Comparison of ENCODE assay signal across 30 mouse cellular contexts in the genomic region with DNA sequence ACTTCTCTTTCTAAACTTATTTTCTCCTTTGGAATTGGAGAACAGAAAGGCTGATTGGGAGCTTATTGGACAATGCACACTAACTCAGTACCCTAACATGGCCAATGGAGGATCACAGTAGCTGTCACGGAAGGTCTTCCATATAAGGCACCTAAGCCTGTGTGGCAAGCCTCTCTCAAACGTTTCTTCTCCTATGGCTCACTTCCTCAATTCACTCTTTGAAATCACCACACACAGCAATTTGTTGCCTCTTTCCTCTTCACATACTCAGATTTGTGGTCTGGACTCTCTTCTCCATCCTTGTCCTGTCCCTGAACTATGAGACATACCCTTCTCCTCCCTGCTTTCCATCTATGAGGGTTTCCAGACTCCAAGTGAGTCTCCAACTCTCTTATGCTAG. TPM values are rescaled to one million over a fixed set of nuclear protein-coding genes. Genes with fewer than 3 reads are reported as not detected.
DNase-seq lines count a peak whose midpoint lies in the region; ATAC-seq and TF ChIP-seq lines count a peak whose summit lies in the region.
"Had no signal": no experiment of that assay in that cellular context is flagged by ENCODE, and none has a peak within 500 bp of the region (broad histone marks: within the 10 kb centered on the region; RNA-seq: fewer than 3 reads in every experiment).

No protein-coding gene starts in this region.

- no peak overlapping the region for H3K27ac ChIP-seq in embryonic facial prominence, embryonic 14.5 days (replicated peaks; ENCODE audit: low read depth, low read length)
- H3K27ac ChIP-seq in embryonic facial prominence, embryonic 10.5 days (replicated peaks) = no peak overlapping the region
- H3K27ac ChIP-seq in midbrain, embryonic 10.5 days (replicated peaks) = no peak overlapping the region
- H3K27ac ChIP-seq: embryonic facial prominence, embryonic 15.5 days; forebrain, embryonic 15.5 days; heart, adult 2 months; hindbrain, embryonic 15.5 days; intestine, embryonic 15.5 days; limb, embryonic 15.5 days; midbrain, embryonic 12.5 days; neural tube, embryonic 12.5 days had no signal

- no peaks in the 10 kb centered on the region for H3K36me3 ChIP-seq in embryonic facial prominence, embryonic 14.5 days (ENCODE audit: control insufficient read depth, insufficient read depth, low read length)
- H3K36me3 ChIP-seq in embryonic facial prominence, embryonic 10.5 days (replicated peaks) = no peaks in the 10 kb centered on the region
- no peaks in the 10 kb centered on the region for H3K36me3 ChIP-seq in midbrain, embryonic 10.5 days
- H3K36me3 ChIP-seq: embryonic facial prominence, embryonic 15.5 days; forebrain, embryonic 15.5 days; hindbrain, embryonic 15.5 days; intestine, embryonic 15.5 days; limb, embryonic 15.5 days; midbrain, embryonic 12.5 days; neural tube, embryonic 12.5 days had no signal

- no peak for TF ChIP-seq CTCF in lung, adult 2 months (IDR thresholded peaks at IDR 0.05; ENCODE audit: insufficient read depth, low read length)

- peak; percentile 9 for DNase-seq in embryonic facial prominence, embryonic 14.5 days (ENCODE audit: low spot score)
- no peak for DNase-seq in embryonic facial prominence, embryonic 10.5 days (ENCODE audit: low spot score)
- DNase-seq in lung, postnatal 36 days = peak; percentile 27
- DNase-seq in lung, adult 2 months = no peak
- peak; percentile 50 to 57 for DNase-seq in monocyte, adult 2 months (ENCODE audit: low read depth in 1 of 2, low spot score in 2 of 2)
- no peak for DNase-seq in midbrain, embryonic 10.5 days (ENCODE audit: low spot score)
- DNase-seq: adrenal gland, postnatal 25 days; cerebellum, adult 11 months; cerebellum, postnatal 10 days; gastrocnemius, postnatal 10 days; heart, adult 2 months; heart, postnatal 4 days; kidney, adult 8-10 months; kidney, postnatal 10 days; left cerebral cortex, postnatal 4 days; lung, adult 18-20 months; lung, postnatal 4 days; thymus, postnatal 14 days had no signal

- no peaks in the 10 kb centered on the region for H3K9me3 ChIP-seq in embryonic facial prominence, embryonic 14.5 days (ENCODE audit: control insufficient read depth, low read length)
- no peaks in the 10 kb centered on the region for H3K9me3 ChIP-seq in embryonic facial prominence, embryonic 10.5 days
- H3K9me3 ChIP-seq in midbrain, embryonic 10.5 days (replicated peaks) = no peaks in the 10 kb centered on the region
- H3K9me3 ChIP-seq: embryonic facial prominence, embryonic 15.5 days; forebrain, embryonic 15.5 days; hindbrain, embryonic 15.5 days; intestine, embryonic 15.5 days; limb, embryonic 15.5 days; midbrain, embryonic 12.5 days; neural tube, embryonic 12.5 days had no signal

- H3K4me1 ChIP-seq in embryonic facial prominence, embryonic 14.5 days (ENCODE audit: control insufficient read depth, insufficient read depth, low read length) = peaks cover 7% of the 10 kb centered on the region; the same call in 1 of the 2 replicates
- H3K4me1 ChIP-seq in embryonic facial prominence, embryonic 10.5 days = peaks cover 9% of the 10 kb centered on the region
- H3K4me1 ChIP-seq in lung, adult 2 months (ENCODE audit: control insufficient read depth, insufficient read depth, low read length) = no peaks in the 10 kb centered on the region
- peaks cover 4% of the 10 kb centered on the region; the same call in 1 of the 2 replicates for H3K4me1 ChIP-seq in midbrain, embryonic 10.5 days
- H3K4me1 ChIP-seq: embryonic facial prominence, embryonic 15.5 days; forebrain, embryonic 15.5 days; midbrain, embryonic 12.5 days had no signal

- no peak overlapping the region for H3K4me2 ChIP-seq in embryonic facial prominence, embryonic 14.5 days (ENCODE audit: low read depth, low read length)
- H3K4me2 ChIP-seq: embryonic facial prominence, embryonic 15.5 days; forebrain, embryonic 15.5 days; hindbrain, embryonic 15.5 days; intestine, embryonic 15.5 days; limb, embryonic 15.5 days; midbrain, embryonic 12.5 days; neural tube, embryonic 12.5 days had no signal

- TF ChIP-seq POLR2A in lung, adult 2 months (IDR thresholded peaks at IDR 0.05; ENCODE audit: borderline replicate concordance, extremely low read depth, low read depth, low read length) = no peak

- WGBS in embryonic facial prominence, embryonic 14.5 days = 76% methylated on average over 2 of the region's 2 CpGs
- WGBS in embryonic facial prominence, embryonic 10.5 days = 77% methylated on average over 2 of the region's 2 CpGs
- WGBS in lung, adult 2 months = 47% methylated on average over 2 of the region's 2 CpGs
- 70% methylated on average over 2 of the region's 2 CpGs for WGBS in midbrain, embryonic 10.5 days

- ATAC-seq in embryonic facial prominence, embryonic 14.5 days (ENCODE audit: low read depth) = no peak
- no peak for ATAC-seq in frontal cortex, adult (ENCODE audit: low TSS enrichment)
- ATAC-seq: CD4-positive, CD25-positive, alpha-beta regulatory T cell, adult 4 months; forebrain, embryonic 15.5 days; intestine, embryonic 15.5 days had no signal

- H3K4me3 ChIP-seq in embryonic facial prominence, embryonic 14.5 days (ENCODE audit: low read depth, low read length) = no peak overlapping the region
- H3K4me3 ChIP-seq in embryonic facial prominence, embryonic 10.5 days = no peak overlapping the region
- no peak overlapping the region for H3K4me3 ChIP-seq in lung, adult 2 months (replicated peaks; ENCODE audit: extremely low read depth, low read depth, low read length)
- H3K4me3 ChIP-seq in midbrain, embryonic 10.5 days = no peak overlapping the region
- H3K4me3 ChIP-seq: embryonic facial prominence, embryonic 15.5 days; forebrain, embryonic 15.5 days; heart, adult 2 months; hindbrain, embryonic 15.5 days; intestine, embryonic 15.5 days; limb, embryonic 15.5 days; midbrain, embryonic 12.5 days; neural tube, embryonic 12.5 days had no signal

- no peak overlapping the region for H3K9ac ChIP-seq in embryonic facial prominence, embryonic 14.5 days (ENCODE audit: low read depth, low read length)
- H3K9ac ChIP-seq: embryonic facial prominence, embryonic 15.5 days; forebrain, embryonic 15.5 days; hindbrain, embryonic 15.5 days; intestine, embryonic 15.5 days; limb, embryonic 15.5 days; midbrain, embryonic 12.5 days; neural tube, embryonic 12.5 days had no signal

- H3K27me3 ChIP-seq in embryonic facial prominence, embryonic 14.5 days (replicated peaks; ENCODE audit: control insufficient read depth, insufficient read depth, low read length) = no peaks in the 10 kb centered on the region
- H3K27me3 ChIP-seq in embryonic facial prominence, embryonic 10.5 days (replicated peaks; ENCODE audit: low read depth, poor library complexity, severe bottlenecking) = 0 out of 2 replicates have a peak, but pooled peaks cover 4% of the 10 kb centered on the region
- H3K27me3 ChIP-seq in midbrain, embryonic 10.5 days (ENCODE audit: low read depth, poor library complexity, severe bottlenecking) = no peaks in the 10 kb centered on the region
- H3K27me3 ChIP-seq: forebrain, embryonic 15.5 days; hindbrain, embryonic 15.5 days; intestine, embryonic 15.5 days; midbrain, embryonic 12.5 days; neural tube, embryonic 12.5 days had no signal

RNA-seq across cellular contexts. Expression of a gene that starts 30.6 kb away (rescaled TPM):
- 6.6 and 9.8 TPM in 2 replicates for polyA plus RNA-seq in embryonic facial prominence, embryonic 14.5 days (2014; fragmentation: Nextera tagmentation; extraction: Ambion mirVana)
- 0.26 TPM in 1 of 2 replicates, not detected in the other for polyA plus RNA-seq in embryonic facial prominence, embryonic 10.5 days (2016; fragmentation: Nextera tagmentation; extraction: Ambion mirVana)
- polyA plus RNA-seq in lung, adult 2 months (2012; rRNA removed) = 1.9 and 2.5 TPM in 2 replicates
- polyA plus RNA-seq in midbrain, embryonic 10.5 days (2016; fragmentation: Nextera tagmentation; extraction: Ambion mirVana) = 0.58 and 0.94 TPM in 2 replicates
- polyA plus RNA-seq: CD4-positive, CD25-positive, alpha-beta regulatory T cell, adult 4 months had no signal

RNA-seq across cellular contexts. Expression of a gene that starts 33.6 kb away (rescaled TPM):
- polyA plus RNA-seq in embryonic facial prominence, embryonic 14.5 days (2014; fragmentation: Nextera tagmentation; extraction: Ambion mirVana) = not detected in 2 replicates
- polyA plus RNA-seq in embryonic facial prominence, embryonic 10.5 days (2016; fragmentation: Nextera tagmentation; extraction: Ambion mirVana) = not detected in 2 replicates
- not detected in 2 replicates for polyA plus RNA-seq in lung, adult 2 months (2012; rRNA removed)
- polyA plus RNA-seq in midbrain, embryonic 10.5 days (2016; fragmentation: Nextera tagmentation; extraction: Ambion mirVana) = not detected in 2 replicates
- polyA plus RNA-seq: CD4-positive, CD25-positive, alpha-beta regulatory T cell, adult 4 months; embryonic facial prominence, embryonic 15.5 days; forebrain, embryonic 15.5 days; heart, adult 2 months; heart, embryonic 16.5 days; hindbrain, embryonic 15.5 days; intestine, embryonic 15.5 days; limb, embryonic 15.5 days; midbrain, embryonic 12.5 days; neural tube, embryonic 12.5 days; spleen, adult 2 months; stomach, embryonic 14.5 days had no signal

RNA-seq across cellular contexts. Expression of a gene that starts 36.6 kb away (rescaled TPM):
- polyA plus RNA-seq in embryonic facial prominence, embryonic 14.5 days (2014; fragmentation: Nextera tagmentation; extraction: Ambion mirVana) = 0.43 and 0.65 TPM in 2 replicates
- polyA plus RNA-seq in embryonic facial prominence, embryonic 10.5 days (2016; fragmentation: Nextera tagmentation; extraction: Ambion mirVana) = 0.66 and 0.75 TPM in 2 replicates
- 0.04 and 0.05 TPM in 2 replicates for polyA plus RNA-seq in lung, adult 2 months (2012; rRNA removed)
- 1.7 and 2.0 TPM in 2 replicates for polyA plus RNA-seq in midbrain, embryonic 10.5 days (2016; fragmentation: Nextera tagmentation; extraction: Ambion mirVana)
- polyA plus RNA-seq: CD4-positive, CD25-positive, alpha-beta regulatory T cell, adult 4 months; heart, adult 2 months; heart, embryonic 16.5 days had no signal

RNA-seq across cellular contexts. Expression of a gene that starts 40.7 kb away (rescaled TPM):
- 5.3 and 6.3 TPM in 2 replicates for polyA plus RNA-seq in embryonic facial prominence, embryonic 14.5 days (2014; fragmentation: Nextera tagmentation; extraction: Ambion mirVana)
- polyA plus RNA-seq in embryonic facial prominence, embryonic 10.5 days (2016; fragmentation: Nextera tagmentation; extraction: Ambion mirVana) = 0.19 TPM in 1 of 2 replicates, not detected in the other
- polyA plus RNA-seq in lung, adult 2 months (2012; rRNA removed) = 0.51 and 0.58 TPM in 2 replicates
- 0.15 and 0.29 TPM in 2 replicates for polyA plus RNA-seq in midbrain, embryonic 10.5 days (2016; fragmentation: Nextera tagmentation; extraction: Ambion mirVana)
- polyA plus RNA-seq: CD4-positive, CD25-positive, alpha-beta regulatory T cell, adult 4 months; spleen, adult 2 months had no signal

RNA-seq across cellular contexts. Expression of a gene that starts 52.8 kb away (rescaled TPM):
- polyA plus RNA-seq in embryonic facial prominence, embryonic 14.5 days (2014; fragmentation: Nextera tagmentation; extraction: Ambion mirVana) = 5.8 and 6.3 TPM in 2 replicates
- not detected in 2 replicates for polyA plus RNA-seq in embryonic facial prominence, embryonic 10.5 days (2016; fragmentation: Nextera tagmentation; extraction: Ambion mirVana)
- polyA plus RNA-seq in lung, adult 2 months (2012; rRNA removed) = 6.9 and 7.6 TPM in 2 replicates
- polyA plus RNA-seq in midbrain, embryonic 10.5 days (2016; fragmentation: Nextera tagmentation; extraction: Ambion mirVana) = not detected in 2 replicates
- polyA plus RNA-seq: CD4-positive, CD25-positive, alpha-beta regulatory T cell, adult 4 months; forebrain, embryonic 15.5 days; midbrain, embryonic 12.5 days had no signal

Comparison
In these comparisons a context has a peak if more than half of its experiments do, and no peak if none do; other contexts are left out.
1. DNase-seq: peak in embryonic facial prominence, embryonic 14.5 days (single experiment), lung, postnatal 36 days (single experiment) and monocyte, adult 2 months (2 of 2); none in embryonic facial prominence, embryonic 10.5 days (single experiment), lung, adult 2 months (single experiment) and midbrain, embryonic 10.5 days (single experiment).